Mouse (Mus musculus): ENCODE results near the gene Auts2.

GRCm38 (mm10) chr5:132388746-132389145 is 154.4 kb downstream of the Auts2 start:
- TF ChIP-seq POLR2A (IDR thresholded peaks at IDR 0.05; ENCODE audit: borderline replicate concordance, low read depth, low read length) (no peak), CTCF (IDR thresholded peaks at IDR 0.05; ENCODE audit: low read depth, low read length) (no peak)

All from bone marrow macrophage, adult 2 months (primary cell).